Mouse (Mus musculus) thymus, postnatal 10 days (tissue): ENCODE results near the gene Grid2.

ENCODE experiments used
- DNase-seq, 2 experiments: peaks; one replicate each; pipeline ENCODE4 v3.0.0; 2021; ENCODE audit warnings: low spot score in 2 of 2

Grid2 gene

GRCm38 (mm10) chr6:63609570-63609969 lies 353.9 kb downstream of the Grid2 start:
- no peak for DNase-seq

GRCm38 (mm10) chr6:63635970-63636369 lies 380.3 kb downstream of the Grid2 start:
- DNase-seq = no peak

- no peak for DNase-seq
Measured at GRCm38 (mm10) chr6:63659423-63659822, 403.7 kb downstream of the Grid2 start.

GRCm38 (mm10) chr6:63685689-63686088 lies 430.0 kb downstream of the Grid2 start:
- no peak for DNase-seq

- DNase-seq = no peak
Measured at GRCm38 (mm10) chr6:63701684-63702083, 446.0 kb downstream of the Grid2 start.

- DNase-seq = no peak
Measured at GRCm38 (mm10) chr6:63733740-63734139, 478.1 kb downstream of the Grid2 start.

GRCm38 (mm10) chr6:63762535-63762934 lies 506.9 kb downstream of the Grid2 start:
- DNase-seq = no peak

GRCm38 (mm10) chr6:63794679-63795078 lies 539.0 kb downstream of the Grid2 start:
- DNase-seq = no peak

- DNase-seq = no peak
Measured at GRCm38 (mm10) chr6:63820236-63820635, 564.6 kb downstream of the Grid2 start.

- no peak for DNase-seq
Measured at GRCm38 (mm10) chr6:63862628-63863027, 607.0 kb downstream of the Grid2 start.

- DNase-seq = no peak
Measured at GRCm38 (mm10) chr6:63877088-63877764, 621.5 kb downstream of the Grid2 start.

GRCm38 (mm10) chr6:63877765-63878345 lies 622.2 kb downstream of the Grid2 start:
- DNase-seq = no peak

GRCm38 (mm10) chr6:63894714-63895113 lies 639.0 kb downstream of the Grid2 start:
- DNase-seq = no peak

GRCm38 (mm10) chr6:63898171-63898570 lies 642.5 kb downstream of the Grid2 start:
- no peak for DNase-seq

- no peak for DNase-seq
Measured at GRCm38 (mm10) chr6:63917035-63917570, 661.4 kb downstream of the Grid2 start.

GRCm38 (mm10) chr6:63921951-63922350 lies 666.3 kb downstream of the Grid2 start:
- no peak for DNase-seq

- DNase-seq = no peak
Measured at GRCm38 (mm10) chr6:63931201-63931600, 675.5 kb downstream of the Grid2 start.

GRCm38 (mm10) chr6:63946721-63947120 lies 691.0 kb downstream of the Grid2 start:
- DNase-seq = no peak

GRCm38 (mm10) chr6:63963789-63964188 lies 708.1 kb downstream of the Grid2 start:
- no peak for DNase-seq

GRCm38 (mm10) chr6:63964269-63964668 lies 708.6 kb downstream of the Grid2 start:
- DNase-seq = no peak

GRCm38 (mm10) chr6:63964735-63965134 lies 709.1 kb downstream of the Grid2 start:
- DNase-seq = no peak

GRCm38 (mm10) chr6:64046084-64046483 lies 790.4 kb downstream of the Grid2 start:
- DNase-seq = no peak

GRCm38 (mm10) chr6:64046732-64047131 lies 791.1 kb downstream of the Grid2 start:
- no peak for DNase-seq
